Mouse (Mus musculus): Measurements from ENCODE around the gene Pacs2. TPM values are rescaled to one million over a fixed set of nuclear protein-coding genes. Genes with fewer than 3 reads are reported as not detected.

The Pacs2 gene
- 9.3 and 9.8 TPM in 2 replicates for polyA plus RNA-seq (2015; fragmentation: Nextera tagmentation; extraction: Ambion mirVana)

GRCm38 (mm10) chr12:113013604-113014558, at the start of gene Pacs2:
Gene Pacs2, plus strand, starts transcription at chr12:113014508.

GRCm38 (mm10) chr12:112976371-112977073, 37.8 kb upstream of the Pacs2 start, which contains the start of gene Btbd6:
Gene Btbd6, plus strand, starts transcription at chr12:112976482.

GRCm38 (mm10) chr12:113000294-113001132, 13.8 kb upstream of the Pacs2 start, which contains the start of gene Brf1:
Gene Brf1, minus strand, starts transcription at chr12:113000704.

GRCm38 (mm10) chr12:113074329-113075062, 60.2 kb downstream of the Pacs2 start, which contains the start of gene Tex22:
Gene Tex22, plus strand, starts transcription at chr12:113074502.

GRCm38 (mm10) chr12:113097749-113098281, 83.5 kb downstream of the Pacs2 start, which contains the start of gene Mta1:
Gene Mta1, plus strand, starts transcription at chr12:113098278.

Other genes starting within 250 kb of the Pacs2 start
- 1.5 and 1.7 TPM in 2 replicates for gene Ahnak2, start 211.9 kb upstream of the Pacs2 start, polyA plus RNA-seq (2015; fragmentation: Nextera tagmentation; extraction: Ambion mirVana)
- gene Clba1, start 205.6 kb upstream of the Pacs2 start, polyA plus RNA-seq (2015; fragmentation: Nextera tagmentation; extraction: Ambion mirVana): 1.4 and 1.8 TPM in 2 replicates
- 77.8 and 82.7 TPM in 2 replicates for gene Cdca4, start 185.1 kb upstream of the Pacs2 start, polyA plus RNA-seq (2015; fragmentation: Nextera tagmentation; extraction: Ambion mirVana)
- gene Gpr132, start 146.3 kb upstream of the Pacs2 start, polyA plus RNA-seq (2015; fragmentation: Nextera tagmentation; extraction: Ambion mirVana): 1.6 and 1.7 TPM in 2 replicates
- gene Jag2, start 84.7 kb upstream of the Pacs2 start, polyA plus RNA-seq (2015; fragmentation: Nextera tagmentation; extraction: Ambion mirVana): 0.90 and 1.3 TPM in 2 replicates
- gene Nudt14, start 72.4 kb upstream of the Pacs2 start, polyA plus RNA-seq (2015; fragmentation: Nextera tagmentation; extraction: Ambion mirVana): 24.7 and 32.5 TPM in 2 replicates
- 9.0 and 11.7 TPM in 2 replicates for gene Btbd6, start 38.0 kb upstream of the Pacs2 start, polyA plus RNA-seq (2015; fragmentation: Nextera tagmentation; extraction: Ambion mirVana)
- gene Brf1, start 13.8 kb upstream of the Pacs2 start, polyA plus RNA-seq (2015; fragmentation: Nextera tagmentation; extraction: Ambion mirVana): 46.0 and 52.5 TPM in 2 replicates
- gene Tex22, start 60.0 kb downstream of the Pacs2 start, polyA plus RNA-seq (2015; fragmentation: Nextera tagmentation; extraction: Ambion mirVana): not detected in 2 replicates
- 9.7 and 10.4 TPM in 2 replicates for gene Mta1, start 83.8 kb downstream of the Pacs2 start, polyA plus RNA-seq (2015; fragmentation: Nextera tagmentation; extraction: Ambion mirVana)
- gene Crip2, start 125.7 kb downstream of the Pacs2 start, polyA plus RNA-seq (2015; fragmentation: Nextera tagmentation; extraction: Ambion mirVana): 121 and 135 TPM in 2 replicates
- gene Crip1, start 131.8 kb downstream of the Pacs2 start, polyA plus RNA-seq (2015; fragmentation: Nextera tagmentation; extraction: Ambion mirVana): 562 and 624 TPM in 2 replicates
- 14.0 and 14.7 TPM in 2 replicates for gene Tedc1, start 141.9 kb downstream of the Pacs2 start, polyA plus RNA-seq (2015; fragmentation: Nextera tagmentation; extraction: Ambion mirVana)
- 2.0 and 2.1 TPM in 2 replicates for gene Tmem121, start 171.4 kb downstream of the Pacs2 start, polyA plus RNA-seq (2015; fragmentation: Nextera tagmentation; extraction: Ambion mirVana)